Mouse (Mus musculus): ENCODE data around the gene Dedd.
"Not testable (repeated sequence)": the region's sequence is repeated elsewhere in the genome, so short reads cannot be mapped to it uniquely, and the experiment has no call there.

The Dedd gene

DNA sequence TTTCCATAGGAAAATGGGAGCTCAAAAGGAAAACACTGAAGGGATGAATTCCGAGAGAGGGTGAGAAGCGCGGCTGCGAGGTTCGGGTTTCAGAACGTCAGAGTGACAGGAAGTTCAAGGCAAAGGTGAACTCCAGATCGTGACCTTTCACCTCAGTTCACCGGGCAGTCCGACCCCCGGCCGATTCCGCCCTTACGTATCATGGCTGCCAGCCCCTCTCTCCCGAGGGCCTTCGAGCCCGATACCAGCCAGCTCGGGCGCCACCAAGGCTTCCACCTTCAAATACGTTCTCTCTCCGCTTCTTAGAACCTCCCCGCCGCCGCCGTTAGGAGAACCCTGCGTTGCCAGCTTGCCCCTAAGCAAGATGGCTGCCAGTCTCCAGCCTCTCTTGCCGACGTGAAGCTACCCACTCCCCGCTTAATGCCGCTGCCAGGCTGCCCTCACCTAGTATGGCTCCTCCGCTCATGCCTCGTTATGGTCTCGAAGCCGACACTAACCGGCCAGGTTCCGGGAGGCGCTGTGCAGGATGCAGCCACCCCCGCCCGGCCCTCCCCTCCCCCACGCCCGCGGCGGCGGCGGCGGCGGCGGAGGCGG is at the start of gene Dedd:
TSS of gene Dedd (plus strand) at position 307 of the 594 bp plus-strand sequence.
- DNase-seq (ENCODE audit: low spot score in 2 of 2) = peak; percentile 89 to 90

DNA sequence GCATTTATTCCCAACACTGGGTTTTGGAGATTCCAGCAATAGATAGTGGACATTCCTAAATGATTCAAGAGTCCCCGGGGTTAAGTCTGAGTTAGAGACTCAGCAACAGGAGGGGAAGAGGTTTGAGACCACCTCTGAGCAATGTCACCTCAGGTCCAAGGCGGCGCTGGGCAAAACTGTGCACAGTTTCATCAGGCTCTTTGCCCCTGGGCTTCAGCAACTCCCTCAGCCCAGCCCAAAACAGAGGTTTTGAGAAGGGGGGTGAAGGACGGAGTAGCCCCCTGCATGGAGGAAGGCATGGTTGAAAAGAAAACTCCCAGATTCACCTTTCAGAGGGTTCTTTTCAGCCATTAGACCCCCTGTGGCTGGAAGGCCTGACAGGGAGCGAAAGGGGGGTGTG is 49.2 kb upstream of the Dedd start:
- no peak for DNase-seq (ENCODE audit: low spot score in 2 of 2)

DNA sequence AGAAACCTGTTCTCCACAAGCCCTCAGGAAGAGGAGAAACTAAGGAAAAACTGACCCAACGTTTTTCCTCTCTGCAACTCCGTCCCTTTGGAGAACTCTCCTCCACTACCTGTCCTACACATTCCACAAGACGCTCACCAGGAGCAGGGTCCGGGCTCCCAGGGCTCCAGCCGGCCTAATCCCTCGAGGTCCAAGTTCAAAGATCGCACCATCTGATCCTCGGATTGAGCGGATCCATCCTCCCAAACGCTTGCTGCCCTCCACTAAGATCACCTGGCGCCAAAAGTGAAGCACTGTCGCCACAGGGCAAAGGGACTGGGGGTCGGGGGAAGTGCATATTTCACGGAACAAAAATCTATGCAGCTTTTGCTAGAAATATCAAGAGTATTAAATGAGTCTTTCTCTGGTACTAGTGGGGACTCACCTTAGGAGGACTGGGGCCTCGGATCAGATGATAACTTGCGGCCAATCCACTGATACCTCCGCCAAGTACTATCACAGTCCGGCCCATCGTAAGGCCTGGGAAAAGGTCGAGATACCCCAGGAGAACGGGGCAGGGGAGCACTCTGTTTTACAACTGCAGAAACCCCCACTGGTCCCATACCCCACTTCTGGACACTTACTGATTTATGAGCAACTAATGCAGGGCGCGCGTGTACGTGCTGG is 48.6 kb upstream of the Dedd start:
- peak in 1 of 2 experiments; percentile 5 for DNase-seq (ENCODE audit: low spot score in 2 of 2)

DNA sequence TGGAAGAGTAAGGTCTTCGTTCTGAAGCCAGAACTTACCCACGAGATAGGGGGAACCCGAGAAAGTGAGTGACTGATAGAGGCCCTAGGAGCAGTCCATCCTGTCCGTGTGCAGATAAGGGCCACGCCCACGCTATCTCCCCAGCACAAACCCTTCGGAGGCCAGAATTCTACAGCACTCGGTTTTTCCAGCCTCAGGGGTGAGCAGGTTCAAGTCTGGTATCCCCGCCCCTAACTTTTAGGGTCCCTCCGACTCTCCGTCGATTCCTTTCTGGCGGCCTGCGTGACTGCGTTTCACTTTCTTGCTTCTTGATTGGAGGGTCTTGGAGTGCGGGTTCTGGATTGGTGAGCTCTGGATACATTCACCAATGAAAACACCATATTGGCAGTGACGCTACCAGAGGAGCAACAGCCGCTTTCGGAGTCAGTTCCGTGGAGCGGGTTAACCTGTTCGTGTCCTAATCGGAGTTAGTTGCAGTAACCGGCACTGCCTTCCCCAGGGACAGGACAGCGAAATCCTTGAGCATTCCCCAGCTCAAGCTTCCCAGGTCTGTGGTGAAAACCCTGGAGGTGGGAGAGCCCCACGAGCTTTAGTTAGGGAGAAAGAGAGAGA is 47.9 kb upstream of the Dedd start, which contains the start of gene Ppox:
TSS of gene Ppox (minus strand) at position 271 of the 612 bp plus-strand sequence.
- peak; percentile 84 to 91 for DNase-seq (ENCODE audit: low spot score in 2 of 2)

DNA sequence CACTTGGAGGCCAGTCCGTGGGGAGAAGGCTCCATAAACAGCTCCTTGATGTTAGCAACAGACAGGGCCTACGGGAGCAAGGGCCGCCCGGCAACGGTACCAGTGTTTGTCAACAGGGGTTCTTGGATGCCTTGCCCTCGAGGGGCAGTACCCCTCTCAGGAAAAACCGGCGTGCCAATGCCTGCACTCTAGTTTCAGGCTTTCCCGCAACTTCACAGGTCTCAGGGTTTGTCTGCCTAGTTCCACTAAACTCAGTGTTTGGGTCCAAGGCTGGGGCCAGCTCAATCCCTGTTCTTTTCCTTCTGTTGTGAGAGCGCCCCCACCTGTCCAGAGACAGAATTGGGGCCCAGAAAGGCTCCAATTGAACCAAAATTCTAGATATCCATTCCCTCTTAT is 47.4 kb upstream of the Dedd start:
- DNase-seq (ENCODE audit: low spot score in 2 of 2) = peak; percentile 77 to 84

DNA sequence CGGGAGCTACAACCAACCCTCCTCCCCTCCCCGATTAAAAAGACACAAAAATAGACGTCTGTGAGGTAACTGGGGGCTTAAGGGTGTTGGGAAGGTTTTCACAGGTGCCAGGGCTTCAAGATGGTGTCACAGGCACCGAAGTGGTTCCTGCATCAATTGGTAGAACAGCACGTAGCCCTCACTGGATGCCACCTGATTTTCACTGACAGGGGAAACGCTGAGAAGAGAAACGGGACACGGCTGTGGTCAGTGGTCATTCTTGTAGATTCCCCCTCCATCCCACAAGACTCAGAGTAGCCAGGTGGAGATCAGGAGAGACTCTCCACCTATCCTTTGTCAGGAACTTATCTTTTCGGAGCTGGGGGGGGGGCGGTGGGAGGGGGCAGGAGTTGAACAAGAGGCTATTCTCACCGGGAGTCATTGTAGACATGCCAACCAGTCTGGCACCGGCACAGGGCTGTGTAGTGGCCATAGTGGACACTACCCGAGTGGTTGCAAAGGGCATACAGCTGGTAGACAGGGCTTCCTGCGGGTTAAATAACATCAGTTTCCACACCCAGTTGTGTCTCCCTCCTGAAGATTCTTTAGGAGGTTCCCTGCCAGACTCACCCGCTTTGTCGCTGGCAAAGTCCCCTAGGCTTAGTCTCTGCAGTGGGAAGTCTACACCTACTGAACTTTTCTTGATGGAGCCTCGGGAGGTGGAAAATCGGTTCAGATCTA is 46.7 kb upstream of the Dedd start:
- no peak for DNase-seq (ENCODE audit: low spot score in 2 of 2)

DNA sequence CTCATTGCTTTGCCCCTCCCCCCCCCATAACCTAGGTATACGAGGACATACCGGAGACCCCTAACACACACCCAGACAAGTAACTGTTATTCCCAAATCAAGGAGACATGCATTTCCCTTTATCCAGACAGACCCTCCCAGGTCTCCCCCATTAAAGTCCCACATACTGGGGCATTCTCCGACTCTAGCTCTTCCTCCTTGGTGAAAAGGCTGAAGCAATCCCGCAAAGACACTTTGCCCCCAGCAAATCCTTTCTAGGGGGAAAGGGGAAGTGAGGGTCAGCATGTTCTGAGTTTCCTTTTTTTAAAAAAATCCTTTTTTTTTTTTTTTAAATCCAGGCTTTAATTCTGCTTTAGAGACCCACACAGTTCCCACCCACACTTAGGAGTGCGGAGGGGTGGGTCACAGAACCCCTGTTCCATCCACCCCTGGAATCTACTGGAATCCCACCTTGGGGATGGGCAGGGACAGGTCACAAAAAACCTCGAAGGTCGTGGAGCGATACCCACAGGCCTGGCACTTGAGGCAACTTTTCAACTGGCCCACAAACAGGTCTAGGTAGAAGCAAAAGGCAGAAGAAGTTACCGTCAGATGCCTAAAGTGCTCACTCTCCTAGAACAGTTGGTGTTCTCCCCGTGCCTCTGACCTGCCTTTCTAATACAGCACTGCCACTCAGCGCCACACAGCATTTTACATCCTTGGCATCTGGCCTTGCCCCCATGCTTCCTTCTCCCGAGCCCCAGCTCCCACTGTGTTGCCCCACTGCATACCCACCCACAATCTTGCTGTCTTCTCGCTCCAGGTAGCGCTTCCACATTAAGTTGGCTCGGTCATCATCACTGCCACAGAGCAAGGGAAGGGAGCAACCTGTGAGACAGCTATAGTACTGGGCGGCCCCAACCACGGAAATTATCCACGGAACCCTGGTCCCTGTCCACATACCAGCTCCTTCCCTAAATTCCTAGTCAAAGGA is 45.5 kb upstream of the Dedd start:
- no peak for DNase-seq (ENCODE audit: low spot score in 2 of 2)

DNA sequence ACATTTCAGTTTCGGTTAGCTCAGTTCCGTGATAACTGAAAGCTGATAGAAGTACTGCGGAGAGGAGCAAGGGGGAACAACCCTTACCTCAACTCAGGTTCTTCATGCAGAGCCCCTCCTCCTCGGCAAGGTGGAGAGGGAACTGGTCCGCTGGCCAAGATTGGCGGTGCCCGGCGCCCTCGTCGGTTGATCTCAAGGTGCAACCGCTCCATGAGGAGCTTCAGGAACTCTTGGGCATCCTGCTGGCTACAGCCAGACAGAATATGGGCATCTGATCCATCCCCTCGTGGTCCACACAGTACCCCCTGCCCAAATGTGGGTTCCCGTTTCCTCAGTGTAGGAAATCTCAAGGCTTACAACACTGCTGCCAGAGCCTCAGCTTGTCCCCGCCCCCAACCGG is 44.5 kb upstream of the Dedd start:
- DNase-seq (ENCODE audit: low spot score in 2 of 2) = no peak

DNA sequence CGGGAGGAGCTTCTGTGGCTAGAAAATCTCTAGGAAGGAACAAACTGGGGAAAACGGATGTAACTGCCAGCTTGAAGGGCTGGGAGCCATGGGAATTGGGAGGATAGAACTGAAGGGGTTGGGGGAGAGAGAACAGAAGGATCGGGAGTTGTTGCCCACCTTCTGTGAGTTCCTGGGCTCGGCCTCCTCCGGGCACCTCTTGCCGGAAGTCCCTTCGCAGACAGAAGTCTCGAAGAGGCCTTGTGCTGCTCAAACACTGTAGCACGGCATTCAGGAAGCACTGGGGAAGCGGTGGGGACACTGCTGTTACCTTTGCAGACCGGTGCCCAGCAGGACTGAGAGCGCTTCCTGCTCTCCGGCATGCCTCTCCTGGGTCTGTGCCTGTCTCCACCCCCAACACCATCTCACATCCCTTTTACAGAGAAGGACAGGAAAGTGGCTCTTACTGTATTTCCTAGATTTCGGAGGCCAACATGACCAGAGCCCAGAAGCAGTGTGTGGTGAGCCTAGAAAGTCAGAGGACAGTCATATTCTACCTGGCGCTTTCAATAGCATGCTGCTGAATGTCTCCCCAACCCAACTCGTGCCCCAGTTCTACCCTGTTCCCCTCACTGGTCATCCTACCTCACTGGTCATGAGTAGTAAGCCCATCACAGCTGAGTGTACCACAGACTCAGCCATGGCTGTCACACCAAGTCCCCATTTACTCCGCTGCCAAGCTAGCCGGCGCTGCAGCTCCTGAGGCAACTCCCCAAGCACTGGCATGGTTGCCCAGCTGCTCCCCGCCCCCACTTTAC is 43.7 kb upstream of the Dedd start:
- no peak for DNase-seq (ENCODE audit: low spot score in 2 of 2)

DNA sequence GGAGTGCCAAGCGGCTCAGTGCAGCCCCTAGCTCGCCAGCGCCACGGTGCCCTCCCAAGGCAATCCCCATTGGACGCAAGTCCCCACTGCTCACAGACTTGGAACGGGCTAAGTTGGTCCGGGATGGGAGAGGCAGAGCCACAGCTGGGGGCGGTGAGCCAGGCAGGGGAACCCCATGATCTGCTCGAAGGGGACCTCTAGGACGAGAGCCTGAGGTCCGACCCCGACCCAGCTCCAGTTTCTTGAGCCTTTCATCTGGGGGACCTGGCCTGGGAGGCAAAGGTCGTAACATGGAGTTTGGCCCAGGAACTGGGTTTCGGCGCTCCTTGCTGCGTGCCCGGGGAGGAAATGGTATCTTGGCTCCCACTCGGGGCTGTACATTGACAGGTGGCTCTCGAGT is 42.4 kb upstream of the Dedd start:
- DNase-seq (ENCODE audit: low spot score in 2 of 2) = no peak

DNA sequence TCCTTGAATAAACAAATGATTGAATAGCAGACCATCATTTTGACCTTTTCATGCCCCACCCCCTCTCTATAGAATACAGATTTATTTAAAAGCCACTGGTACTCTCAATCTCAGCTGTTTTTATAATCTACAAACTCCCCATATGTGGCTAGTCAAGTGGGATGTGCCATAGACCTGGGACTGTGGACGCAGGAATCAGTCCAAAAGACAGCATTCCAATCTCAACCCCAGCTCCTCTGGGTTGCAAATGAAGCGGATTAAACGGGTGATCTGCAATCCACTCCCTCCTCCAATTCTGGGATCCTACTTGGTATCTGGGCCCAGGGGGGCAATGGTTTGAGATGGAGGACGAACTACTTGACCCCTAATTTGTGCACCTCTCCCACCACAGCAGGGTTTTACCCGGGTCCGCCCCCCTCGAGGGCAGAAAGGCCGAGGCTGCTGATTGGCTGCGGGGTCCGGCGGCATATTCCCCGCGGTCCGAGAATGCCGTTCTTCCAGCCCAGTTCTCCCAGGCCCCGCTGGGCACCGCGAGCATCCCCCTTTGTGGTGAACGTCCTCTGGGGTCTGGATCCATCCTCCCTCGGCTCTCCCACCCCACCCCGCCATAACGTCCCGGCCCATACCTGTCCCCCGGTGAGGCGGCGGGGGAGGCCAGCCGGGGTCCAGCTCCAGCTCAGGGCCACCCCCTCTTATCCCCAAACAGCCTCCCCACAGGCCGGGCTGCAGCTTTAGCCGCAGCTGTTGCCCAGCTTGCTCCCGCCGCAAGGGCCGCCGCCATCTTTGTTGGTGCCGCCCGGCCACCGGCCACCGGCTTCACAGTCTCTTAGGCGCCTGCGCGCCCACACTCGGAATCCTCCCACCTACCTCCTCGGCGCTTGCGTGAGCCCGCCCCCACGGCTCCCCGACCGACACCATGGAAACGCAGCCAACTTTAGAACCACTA is 41.5 kb upstream of the Dedd start, which contains the start of gene Usp21:
TSS of gene Usp21 (minus strand) at position 856 of the 946 bp plus-strand sequence.
- DNase-seq (ENCODE audit: low spot score in 2 of 2) = peak; percentile 85 to 94

DNA sequence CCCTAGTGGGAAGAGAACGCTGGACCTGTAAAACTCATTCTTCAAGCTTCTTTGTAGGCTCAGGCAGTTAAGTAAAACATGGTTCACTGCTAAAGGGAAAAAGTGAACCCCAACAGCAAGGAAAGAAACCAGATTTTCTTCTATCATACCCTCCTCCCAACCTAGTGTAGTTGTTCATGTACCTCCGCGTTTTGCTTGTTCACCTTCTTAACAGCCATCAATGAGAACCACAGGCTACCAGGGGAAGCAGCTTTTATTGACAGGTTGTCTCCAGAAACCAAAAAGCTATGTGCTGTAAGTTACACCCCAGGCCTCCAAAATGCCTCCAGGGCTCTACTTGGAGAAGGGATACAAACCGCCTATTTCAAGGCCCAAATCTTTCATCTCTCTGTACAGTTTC is 40.6 kb upstream of the Dedd start:
- no peak for DNase-seq (ENCODE audit: low spot score in 2 of 2)

DNA sequence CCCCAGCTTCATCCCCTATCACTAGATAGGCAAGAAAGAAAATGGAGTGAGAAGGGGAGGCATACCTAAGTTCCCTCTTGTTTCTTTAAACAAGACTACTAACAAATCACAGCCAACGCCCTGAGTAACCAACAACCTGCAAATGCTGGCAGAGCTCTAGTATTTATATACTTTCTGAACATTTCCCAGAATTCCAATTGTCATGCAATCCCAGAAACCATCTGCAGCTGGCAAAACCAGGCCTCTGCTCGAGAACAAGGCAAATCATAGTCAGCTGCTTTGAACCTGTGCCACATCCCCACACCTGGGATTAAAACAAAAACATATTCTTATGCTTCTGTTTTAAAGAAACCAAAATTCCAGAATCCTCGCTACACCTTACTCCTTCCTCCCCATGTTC is 35.6 kb upstream of the Dedd start:
- DNase-seq (ENCODE audit: low spot score in 2 of 2) = no peak

DNA sequence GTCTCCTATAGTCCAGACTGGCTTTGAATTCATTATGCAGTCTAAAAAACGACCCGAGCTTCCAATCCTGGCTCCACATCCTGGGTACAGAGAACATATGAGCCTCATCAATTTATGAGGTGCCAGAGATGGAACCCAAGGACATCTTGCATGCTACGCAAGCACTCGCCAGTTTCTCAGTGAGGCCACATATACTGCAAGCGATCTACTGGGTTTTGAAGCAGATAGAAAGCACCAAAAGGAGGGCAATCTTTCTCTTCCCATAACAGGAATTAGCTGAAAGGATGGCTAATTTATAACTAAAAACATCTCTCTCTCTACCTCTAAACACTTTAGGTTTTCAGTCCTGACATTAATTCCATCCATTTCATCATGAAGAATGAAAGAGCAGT is 35.0 kb upstream of the Dedd start:
- no peak for DNase-seq (ENCODE audit: low spot score in 2 of 2)

DNA sequence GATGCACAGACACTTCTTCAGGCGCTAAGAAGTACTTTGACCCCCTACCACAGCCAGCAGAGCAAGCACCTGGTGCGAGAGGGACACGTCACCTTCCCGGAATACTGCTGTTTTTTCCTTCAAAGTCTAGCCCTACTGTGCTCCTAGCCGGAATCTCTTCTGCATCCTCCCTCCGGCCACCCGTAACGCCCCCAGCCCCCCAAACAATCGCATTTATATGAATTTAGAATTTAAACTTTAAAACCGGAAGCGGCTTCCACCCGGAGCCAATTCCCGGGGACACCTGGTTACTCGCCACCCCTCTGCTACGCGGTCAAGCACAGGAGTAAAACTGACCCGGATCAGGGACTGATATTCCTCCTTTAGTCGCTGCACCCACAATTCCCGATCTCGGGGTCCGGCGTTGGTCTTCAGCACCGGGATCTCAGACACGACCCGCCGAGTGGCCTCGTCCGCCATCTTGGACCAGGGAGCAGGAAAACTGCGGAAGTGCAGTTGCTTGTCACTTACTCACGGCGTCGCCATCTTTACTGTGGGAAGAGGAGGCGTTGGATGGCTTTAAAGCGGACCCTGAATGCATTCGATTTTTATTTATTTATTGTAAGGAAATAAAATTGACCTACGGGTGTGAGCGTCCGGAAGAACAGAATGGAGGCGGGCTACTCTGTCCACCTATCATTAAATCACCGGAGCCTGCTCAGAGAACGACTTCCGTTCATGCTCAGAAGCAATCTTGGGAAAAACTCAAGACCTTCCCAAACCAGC is 34.5 kb upstream of the Dedd start, which contains the start of gene Ufc1:
TSS of gene Ufc1 (minus strand) at position 727 of the 765 bp plus-strand sequence.
- peak; percentile 78 to 82 for DNase-seq (ENCODE audit: low spot score in 2 of 2)

DNA sequence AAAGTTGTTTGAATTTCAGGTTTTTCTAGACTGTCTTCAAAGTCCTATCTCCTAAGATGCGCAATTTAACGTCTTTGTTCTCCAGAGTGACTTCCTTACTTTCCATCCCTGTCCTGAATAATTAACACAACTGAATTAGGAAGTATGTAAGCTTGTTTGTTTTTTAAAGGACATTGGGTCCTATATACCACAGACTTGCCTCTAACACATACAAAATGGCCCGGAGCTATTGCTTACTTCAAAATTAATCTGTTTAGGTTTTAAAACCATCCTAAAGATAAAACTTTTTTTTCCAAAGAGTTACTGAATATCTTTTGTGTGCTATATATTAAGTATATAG is 33.9 kb upstream of the Dedd start:
- DNase-seq (ENCODE audit: low spot score in 2 of 2) = no peak

DNA sequence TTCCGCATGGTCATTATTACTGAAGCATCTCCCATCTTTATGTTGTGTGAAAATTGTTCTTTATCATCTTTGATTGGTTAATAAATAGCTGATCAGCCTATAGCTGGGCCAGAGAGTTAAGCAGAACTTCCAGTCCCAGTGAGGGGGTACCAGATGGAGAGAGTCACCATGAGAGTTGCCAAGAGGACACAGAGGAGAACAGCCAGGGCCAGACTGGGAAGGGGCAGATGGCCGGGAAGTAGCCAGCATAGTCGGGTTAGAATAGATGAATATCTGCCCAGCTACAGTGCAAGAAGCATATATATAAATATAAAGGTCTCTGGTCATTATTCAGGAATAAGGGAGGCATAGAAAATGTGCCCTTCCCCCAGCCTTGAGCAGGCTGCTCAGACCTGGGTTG is 30.7 kb upstream of the Dedd start:
- DNase-seq (ENCODE audit: low spot score in 2 of 2) = no peak

DNA sequence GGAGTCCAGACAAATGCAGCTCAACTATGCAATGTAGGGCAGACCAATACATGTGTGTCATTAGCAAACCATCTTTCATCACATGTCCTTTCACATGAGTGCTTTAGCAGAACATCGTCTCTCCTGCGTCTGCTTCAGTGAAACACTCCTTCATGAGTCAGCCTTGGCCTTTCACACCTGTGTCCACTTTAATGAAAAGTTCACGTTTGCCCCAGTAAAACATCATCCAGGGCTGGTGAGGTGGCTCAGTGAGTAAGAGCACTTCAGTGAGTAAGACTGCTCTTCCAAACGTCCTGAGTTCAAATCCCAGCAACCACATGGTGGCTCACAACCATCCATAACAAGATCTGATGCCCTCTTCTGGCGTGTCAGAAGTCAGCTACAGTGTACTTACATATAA is 22.8 kb upstream of the Dedd start:
- not testable (repeated sequence) for DNase-seq (ENCODE audit: low spot score in 2 of 2)

DNA sequence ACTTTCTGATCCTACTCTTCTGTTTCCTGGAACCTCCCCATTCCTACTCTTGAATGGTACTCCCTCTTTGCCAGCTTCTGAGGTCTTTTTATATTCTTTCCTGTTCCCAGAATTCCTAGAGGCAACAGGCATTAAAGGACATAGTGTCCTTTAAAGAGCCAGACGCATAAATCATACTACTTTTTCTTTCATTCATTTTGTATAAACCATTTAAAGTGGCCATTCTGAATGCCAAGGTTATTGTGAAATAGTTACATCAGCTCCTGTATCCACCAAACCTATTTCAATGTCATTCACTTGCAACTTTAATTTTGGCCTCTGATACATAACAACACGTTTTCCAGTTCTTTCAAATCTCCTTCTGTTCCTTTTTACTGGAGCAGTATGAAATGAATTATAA is 19.6 kb upstream of the Dedd start:
- DNase-seq (ENCODE audit: low spot score in 2 of 2) = no peak

All from urinary bladder, postnatal 36 days (tissue).